Mouse (Mus musculus) stomach, embryonic 16.5 days (tissue): ENCODE results near the gene Grid2. TPM values are rescaled to one million over a fixed set of nuclear protein-coding genes. Genes with fewer than 3 reads are reported as not detected.

Source experiments
- ATAC-seq: fragments of 200-750 bp; cut with Nextera tagmentation; 2 replicates; pipeline ENCODE4 v1.8.0; 2017; ENCODE audit warnings: moderate number of reproducible peaks, moderate TSS enrichment; ENCODE audit not compliant: insufficient read depth, low FRiP score
- H3K27ac ChIP-seq: fragments of 300-500 bp; sonication (generic); 2 replicates; pipeline ENCODE4 v1.5.1; 2014; ENCODE audit warnings: low read length
- H3K27me3 ChIP-seq: fragments of 300-500 bp; sonication (generic); 2 replicates; pipeline ENCODE4 v1.6.1; 2014; ENCODE audit warnings: low read length, control low read depth, mixed read lengths; ENCODE audit not compliant: control insufficient read depth, insufficient read depth
- H3K36me3 ChIP-seq: fragments of 300-500 bp; sonication (generic); 2 replicates; pipeline ENCODE4 v1.6.1; 2014; ENCODE audit warnings: low read length; ENCODE audit not compliant: control insufficient read depth, insufficient read depth
- H3K4me1 ChIP-seq: fragments of 300-500 bp; sonication (generic); 2 replicates; pipeline ENCODE4 v1.6.1; 2014; ENCODE audit warnings: low read length, control low read depth, mixed read lengths; ENCODE audit not compliant: control insufficient read depth, insufficient read depth
- H3K4me2 ChIP-seq: fragments of 300-500 bp; sonication (generic); 2 replicates; pipeline ENCODE4 v1.6.1; 2014; ENCODE audit warnings: low read depth, low read length, mixed read lengths
- H3K4me3 ChIP-seq: fragments of 300-500 bp; sonication (generic); replicated peaks from 2 replicates; pipeline ENCODE4 v1.5.1; 2014; ENCODE audit warnings: mild to moderate bottlenecking, low read length
- H3K9ac ChIP-seq: fragments of 300-500 bp; sonication (generic); 2 replicates; pipeline ENCODE4 v1.6.1; 2014; ENCODE audit warnings: low read length
- H3K9me3 ChIP-seq: fragments of 300-500 bp; sonication (generic); replicated peaks from 2 replicates; pipeline ENCODE4 v1.6.1; 2016; ENCODE audit warnings: low read length, control low read depth; ENCODE audit not compliant: control insufficient read depth
- WGBS: fragments of 180-500 bp; shearing (Covaris S2); extraction: QIAGEN DNeasy Blood & Tissue Kit; methylation state at CpG from one replicate; pipeline ENCODE4 v1.1.7; 2014; 5-methylcytosine and 5-hydroxymethylcytosine counted together
- polyA plus RNA-seq: library from polyadenylated mRNA; unstranded; fragments of >200 nt; fragmentation: Nextera tagmentation; extraction: Ambion mirVana; gene quantifications from 2 replicates; pipeline ENCODE4 v1.2.1, GENCODE M21; 2015

The Grid2 gene
- polyA plus RNA-seq, 1 experiment from 2014 or later, result 0.68 TPM

DNA sequence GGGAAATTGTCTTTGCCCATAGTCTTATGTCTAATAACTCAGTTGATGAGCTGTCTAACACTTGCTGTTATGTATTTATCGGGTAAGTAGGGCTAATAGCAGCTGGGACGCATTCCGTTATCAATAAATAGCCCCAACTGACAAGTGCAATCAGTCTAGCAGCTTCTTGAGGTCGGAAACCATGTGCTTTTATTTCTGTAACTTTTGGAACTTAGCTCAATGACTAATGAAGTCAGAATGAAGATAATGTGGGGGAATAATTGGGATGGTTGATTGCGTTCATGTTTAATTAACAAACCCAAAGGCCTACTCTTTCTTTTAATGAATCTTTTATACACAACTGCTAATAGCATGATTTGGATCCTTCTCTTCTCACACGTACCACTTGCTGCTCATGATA, 666.3 kb downstream of the Grid2 start:
- no peaks in the 10 kb centered on the region for H3K9me3 ChIP-seq
- no peak for ATAC-seq
- 86% methylated on average over 6 of the region's 6 CpGs for WGBS
- H3K4me3 ChIP-seq, result no peak overlapping the region
- H3K4me2 ChIP-seq, result no peak overlapping the region
- no peaks in the 10 kb centered on the region for H3K36me3 ChIP-seq
- no peaks in the 10 kb centered on the region for H3K4me1 ChIP-seq
- no peaks in the 10 kb centered on the region for H3K27me3 ChIP-seq
- H3K9ac ChIP-seq, result no peak overlapping the region
- H3K27ac ChIP-seq, result no peak overlapping the region

DNA sequence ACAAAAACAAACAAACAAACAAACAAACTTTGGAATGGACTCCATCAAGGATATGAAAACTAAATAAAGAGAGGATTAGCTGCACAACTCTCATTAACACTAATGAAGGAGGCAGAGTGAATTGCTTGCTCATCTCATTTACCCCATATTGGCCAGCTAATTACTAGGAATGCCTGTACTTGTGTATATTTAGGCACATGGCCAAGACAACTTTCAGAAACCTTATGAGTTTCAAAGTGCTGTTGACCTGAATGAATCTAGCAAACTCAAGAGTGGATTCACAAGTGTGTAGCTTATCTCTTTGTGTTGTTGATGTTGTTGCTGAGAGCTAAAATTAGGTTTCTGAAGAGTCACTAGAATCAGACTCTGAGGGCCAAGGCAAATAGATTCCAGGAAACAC, 675.5 kb downstream of the Grid2 start:
- no peak overlapping the region for H3K4me2 ChIP-seq
- ATAC-seq, result no peak
- no peaks in the 10 kb centered on the region for H3K36me3 ChIP-seq
- H3K27ac ChIP-seq, result no peak overlapping the region
- no peak overlapping the region for H3K9ac ChIP-seq
- H3K27me3 ChIP-seq, result no peaks in the 10 kb centered on the region
- no peaks in the 10 kb centered on the region for H3K9me3 ChIP-seq
- no peak overlapping the region for H3K4me3 ChIP-seq
- no peaks in the 10 kb centered on the region for H3K4me1 ChIP-seq

DNA sequence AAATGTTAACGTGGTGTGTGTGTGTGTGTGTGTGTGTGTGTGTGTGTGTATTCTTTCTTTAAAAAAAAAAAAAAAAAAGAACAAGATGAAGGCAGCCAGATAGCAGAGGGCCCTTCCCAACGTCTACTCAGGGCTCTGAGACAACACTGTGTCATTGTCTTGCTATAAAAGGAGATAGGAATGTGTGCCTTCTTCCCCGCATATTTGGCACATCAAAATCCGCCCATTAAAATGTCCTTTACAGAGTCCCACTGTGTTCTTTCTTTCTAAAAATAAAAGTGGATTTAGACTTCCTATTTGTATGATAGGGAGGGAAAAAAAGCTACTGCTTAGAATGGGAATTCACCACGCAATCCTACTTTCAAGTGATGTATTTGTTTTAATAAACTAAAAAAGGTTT, 691.0 kb downstream of the Grid2 start:
- Histone ChIP-seq H3K36me3 (no peaks in the 10 kb centered on the region), H3K4me2 (no peak overlapping the region), H3K27me3 (no peaks in the 10 kb centered on the region), H3K4me1 (no peaks in the 10 kb centered on the region), H3K9ac (no peak overlapping the region), H3K4me3 (no peak overlapping the region), H3K27ac (no peak overlapping the region), H3K9me3 (no peaks in the 10 kb centered on the region)
- no peak for ATAC-seq
- 52% methylated on average over 5 of the region's 5 CpGs for WGBS

DNA sequence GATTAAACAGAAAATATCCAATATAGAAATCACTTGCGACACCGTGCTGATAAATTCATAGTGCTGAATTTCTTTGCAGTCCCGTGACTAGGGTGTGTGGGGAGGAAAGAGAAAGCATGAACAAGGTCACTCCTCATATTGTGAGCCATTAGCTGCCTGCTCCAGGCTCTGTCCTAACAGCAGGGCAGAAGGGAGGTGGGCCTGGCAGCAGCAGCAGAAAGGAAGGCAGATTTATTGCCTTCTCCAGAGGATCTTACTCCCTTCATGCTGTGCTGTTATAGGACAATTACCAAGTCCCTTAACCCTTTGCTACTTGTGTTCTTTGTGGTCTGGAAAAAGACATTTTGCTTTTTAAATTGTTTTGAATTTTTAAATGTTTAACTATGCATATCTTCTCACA, 708.1 kb downstream of the Grid2 start:
- no peak overlapping the region for H3K4me3 ChIP-seq
- 56% methylated on average over 3 of the region's 3 CpGs for whole genome bisulfite sequencing
- H3K9ac ChIP-seq, result no peak overlapping the region
- H3K27me3 ChIP-seq, result no peaks in the 10 kb centered on the region
- no peaks in the 10 kb centered on the region for H3K9me3 ChIP-seq
- H3K4me1 ChIP-seq, result no peaks in the 10 kb centered on the region
- ATAC-seq, result no peak
- no peak overlapping the region for H3K27ac ChIP-seq
- H3K4me2 ChIP-seq, result no peak overlapping the region
- no peaks in the 10 kb centered on the region for H3K36me3 ChIP-seq

DNA sequence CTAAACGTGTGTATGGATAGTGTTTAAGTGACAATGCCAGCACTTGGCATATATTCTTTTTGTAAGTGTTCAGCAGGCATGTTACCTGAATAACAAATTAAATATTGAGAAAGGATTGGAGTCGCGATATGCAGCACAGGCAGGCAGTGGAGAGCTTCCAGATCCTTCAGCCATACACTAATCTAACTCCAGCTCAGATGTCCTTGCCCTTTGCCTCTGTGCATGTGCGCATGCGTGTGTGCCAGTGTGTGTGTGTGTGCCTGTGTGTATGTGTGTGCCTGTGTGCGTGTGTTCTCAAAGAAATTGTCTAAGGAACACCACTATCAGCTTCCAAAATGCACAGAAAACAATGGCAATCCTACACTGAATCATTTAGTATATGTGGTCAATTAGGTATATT, 708.6 kb downstream of the Grid2 start:
- Histone ChIP-seq H3K36me3 (no peaks in the 10 kb centered on the region), H3K9ac (no peak overlapping the region), H3K4me2 (no peak overlapping the region), H3K27me3 (no peaks in the 10 kb centered on the region), H3K4me1 (no peaks in the 10 kb centered on the region), H3K9me3 (no peaks in the 10 kb centered on the region), H3K4me3 (no peak overlapping the region), H3K27ac (no peak overlapping the region)
- 66% methylated on average over 6 of the region's 6 CpGs for WGBS
- ATAC-seq, result no peak

DNA sequence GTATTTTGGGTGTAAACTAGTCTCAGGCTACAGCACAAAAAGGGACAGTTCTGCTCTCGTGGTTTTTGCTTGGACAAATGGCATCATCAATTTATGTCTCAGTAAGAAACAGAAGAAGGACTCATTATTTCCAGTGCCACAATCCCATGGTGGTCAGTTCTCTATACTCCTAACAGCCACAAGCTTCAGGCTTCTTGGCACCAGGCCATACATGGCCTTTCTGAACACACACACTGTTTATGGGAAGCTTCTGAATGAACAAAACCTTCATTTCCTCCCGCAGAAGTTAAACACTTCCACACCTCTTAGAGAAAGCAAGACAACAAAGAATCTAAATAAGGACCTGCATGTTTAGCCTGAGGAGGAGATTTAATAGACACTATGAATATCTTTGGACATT, 709.1 kb downstream of the Grid2 start:
- H3K4me3 ChIP-seq, result no peak overlapping the region
- no peak overlapping the region for H3K9ac ChIP-seq
- H3K4me1 ChIP-seq, result no peaks in the 10 kb centered on the region
- no peak for ATAC-seq
- 27% methylated on average over 2 of the region's 2 CpGs for WGBS
- H3K4me2 ChIP-seq, result no peak overlapping the region
- no peaks in the 10 kb centered on the region for H3K27me3 ChIP-seq
- no peaks in the 10 kb centered on the region for H3K9me3 ChIP-seq
- no peak overlapping the region for H3K27ac ChIP-seq
- H3K36me3 ChIP-seq, result no peaks in the 10 kb centered on the region

DNA sequence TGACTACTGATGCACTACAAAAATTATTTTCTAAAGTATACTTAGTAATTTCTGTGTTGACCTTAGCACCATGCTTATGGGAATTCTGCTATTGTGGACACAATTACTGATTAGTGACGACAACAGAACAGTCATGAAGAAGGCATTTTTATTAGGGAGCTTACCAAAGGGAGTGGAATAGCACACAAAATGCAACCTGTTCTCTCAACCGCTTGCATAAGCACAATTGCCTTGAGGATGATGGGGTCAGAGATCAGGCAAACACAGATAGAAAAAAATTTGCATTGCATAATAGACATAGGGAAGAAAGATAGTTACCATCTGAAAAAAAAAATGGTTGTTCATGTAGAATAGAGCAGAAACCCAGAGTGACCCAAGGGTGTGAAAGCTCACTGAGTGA, 790.4 kb downstream of the Grid2 start:
- H3K36me3 ChIP-seq, result no peaks in the 10 kb centered on the region
- no peaks in the 10 kb centered on the region for H3K4me1 ChIP-seq
- no peaks in the 10 kb centered on the region for H3K27me3 ChIP-seq
- H3K9me3 ChIP-seq, result no peaks in the 10 kb centered on the region
- H3K9ac ChIP-seq, result no peak overlapping the region
- H3K4me3 ChIP-seq, result no peak overlapping the region
- no peak overlapping the region for H3K4me2 ChIP-seq
- WGBS, result 71% methylated on average over 2 of the region's 2 CpGs
- no peak overlapping the region for H3K27ac ChIP-seq
- ATAC-seq, result no peak

DNA sequence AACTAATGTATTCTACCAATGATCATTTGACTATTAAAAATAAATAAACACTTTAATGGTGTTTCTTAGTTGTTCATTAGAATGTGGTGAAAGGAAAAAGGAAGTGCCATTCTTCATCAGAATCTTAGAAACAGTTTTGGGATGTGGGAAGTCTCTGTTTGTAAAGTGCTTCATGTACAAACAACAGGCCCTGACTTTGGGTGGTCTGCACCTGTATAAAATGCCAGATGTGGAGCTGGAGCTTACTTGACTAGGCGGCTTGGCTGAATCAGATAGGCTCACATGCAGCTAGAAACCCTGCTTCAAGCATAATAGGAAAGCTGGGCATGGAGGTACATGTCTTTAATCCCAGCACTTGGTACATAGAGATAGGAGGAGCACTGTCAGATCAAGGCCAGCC, 791.1 kb downstream of the Grid2 start:
- Histone ChIP-seq H3K27me3 (no peaks in the 10 kb centered on the region), H3K9ac (no peak overlapping the region), H3K36me3 (no peaks in the 10 kb centered on the region), H3K27ac (no peak overlapping the region), H3K4me1 (no peaks in the 10 kb centered on the region), H3K4me2 (no peak overlapping the region), H3K4me3 (no peak overlapping the region), H3K9me3 (no peaks in the 10 kb centered on the region)
- WGBS, result 45% methylated on average over 1 of the region's 1 CpGs
- ATAC-seq, result no peak

DNA sequence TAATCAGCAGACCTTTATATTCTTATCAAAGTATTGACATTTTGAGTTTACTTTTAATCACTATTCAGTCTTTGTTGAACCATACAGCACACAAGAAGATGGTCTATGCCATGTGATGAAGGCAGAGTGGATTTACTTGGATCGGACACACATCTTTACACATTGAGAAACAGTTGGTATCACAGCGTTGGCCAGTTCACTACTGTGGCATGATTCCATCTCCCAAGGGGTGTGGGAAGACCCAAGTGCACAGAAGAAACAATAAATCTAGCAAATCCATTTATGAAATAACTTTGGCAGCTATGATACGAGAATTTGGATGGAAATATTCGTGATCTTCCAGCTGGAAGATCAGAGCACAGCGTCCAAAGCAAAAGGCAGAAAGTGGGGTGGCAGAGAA, 792.3 kb downstream of the Grid2 start:
- H3K27ac ChIP-seq, result no peak overlapping the region
- no peak overlapping the region for H3K4me3 ChIP-seq
- no peaks in the 10 kb centered on the region for H3K9me3 ChIP-seq
- no peaks in the 10 kb centered on the region for H3K27me3 ChIP-seq
- WGBS, result 65% methylated on average over 5 of the region's 5 CpGs
- H3K4me2 ChIP-seq, result no peak overlapping the region
- H3K4me1 ChIP-seq, result no peaks in the 10 kb centered on the region
- H3K9ac ChIP-seq, result no peak overlapping the region
- ATAC-seq, result no peak
- H3K36me3 ChIP-seq, result no peaks in the 10 kb centered on the region

DNA sequence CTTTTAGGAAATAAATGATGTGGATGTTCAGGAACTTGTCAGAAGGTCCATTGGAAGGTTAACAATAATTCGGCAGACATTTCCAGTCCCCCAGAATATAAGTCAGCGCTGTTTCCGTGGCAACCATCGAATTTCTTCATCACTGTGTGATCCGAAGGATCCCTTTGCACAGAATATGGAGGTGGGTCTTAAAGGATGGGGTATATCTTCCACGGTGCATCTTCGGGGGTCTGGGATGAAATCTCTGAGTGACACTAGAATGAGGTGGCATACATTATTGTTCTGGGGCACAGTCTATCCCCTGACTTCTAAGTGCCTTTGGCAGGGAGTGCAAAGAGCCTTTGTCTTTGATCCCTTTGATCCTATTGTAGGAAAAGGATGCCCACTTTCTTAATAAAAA, 808.2 kb downstream of the Grid2 start:
- no peak overlapping the region for H3K27ac ChIP-seq
- no peak overlapping the region for H3K4me3 ChIP-seq
- WGBS, result 87% methylated on average over 7 of the region's 7 CpGs
- no peak overlapping the region for H3K4me2 ChIP-seq
- H3K9me3 ChIP-seq, result no peaks in the 10 kb centered on the region
- H3K9ac ChIP-seq, result no peak overlapping the region
- ATAC-seq, result no peak
- H3K4me1 ChIP-seq, result no peaks in the 10 kb centered on the region
- H3K27me3 ChIP-seq, result no peaks in the 10 kb centered on the region
- H3K36me3 ChIP-seq, result no peaks in the 10 kb centered on the region
